Mouse (Mus musculus) retina, adult 2 months (tissue): ENCODE measurements around the gene Cpd.

Source experiments
- DNase-seq: peaks from one replicate; pipeline ENCODE4 v3.0.0-alpha.2; 2012; ENCODE audit warnings: low read depth, low spot score

Gene Cpd

DNA sequence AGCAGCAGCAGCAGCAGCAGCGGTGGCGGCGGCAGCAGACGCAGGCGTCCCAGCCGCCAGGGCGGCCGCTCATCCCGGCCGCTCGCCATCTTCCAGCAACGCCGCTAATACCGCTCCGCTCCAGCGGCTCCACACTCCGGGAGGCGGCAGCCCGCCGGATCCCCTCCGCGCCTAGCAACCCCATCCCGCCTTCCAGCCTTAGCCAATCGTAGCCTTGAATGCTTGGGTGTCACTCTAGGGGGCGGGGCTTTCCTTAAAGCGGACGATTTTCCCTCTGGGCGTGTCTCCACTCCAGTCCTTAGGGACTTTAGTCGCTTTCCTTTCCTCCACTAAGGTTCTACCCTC, at the start of gene Cpd:
TSS of gene Cpd (minus strand) at position 141 of the 345 bp plus-strand sequence.
- peak; percentile 92 for DNase-seq

DNA sequence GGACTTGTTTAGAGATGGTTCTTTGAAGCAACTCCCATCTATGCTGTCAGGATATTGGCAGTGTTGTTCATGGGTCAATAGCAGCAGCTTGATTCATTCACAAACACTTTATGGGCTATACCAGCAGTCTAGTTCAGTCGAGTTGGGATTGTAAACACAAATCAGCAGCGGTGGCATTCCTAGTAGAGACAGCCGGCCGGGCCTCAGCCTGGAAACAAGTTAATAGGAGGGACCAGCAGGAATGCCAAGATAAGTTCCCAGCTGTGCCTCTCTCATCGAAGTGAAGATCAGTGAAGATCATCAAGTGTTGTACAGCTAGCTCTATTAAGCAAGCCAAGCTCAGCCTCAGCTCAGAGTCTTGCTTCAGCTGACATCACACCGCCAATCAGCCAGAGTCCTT, 49.5 kb upstream of the Cpd start:
- no peak for DNase-seq

GRCm38 (mm10) chr11:76894240-76894639, 47.4 kb upstream of the Cpd start:
- peak; percentile 37 for DNase-seq

DNA sequence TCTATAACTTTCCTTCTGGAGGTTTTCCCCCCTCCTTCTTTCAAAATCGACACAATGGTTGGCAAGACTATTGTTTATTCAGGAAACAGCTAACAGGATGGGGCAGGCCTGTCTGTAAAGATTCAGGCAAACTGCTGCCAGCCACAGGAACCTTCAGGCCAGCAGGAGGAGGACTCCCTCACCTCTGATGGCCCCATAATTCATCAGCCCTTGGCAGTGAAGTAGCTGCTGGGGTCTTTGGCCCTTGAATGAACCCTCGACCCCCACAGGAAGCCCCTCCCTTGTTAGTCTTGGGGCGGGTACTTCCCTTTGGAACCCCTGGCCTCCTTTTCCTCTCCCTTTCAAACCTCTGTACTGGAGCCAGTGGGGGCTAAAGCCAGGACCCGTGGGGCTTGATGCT, 46.8 kb upstream of the Cpd start:
- no peak for DNase-seq

GRCm38 (mm10) chr11:76892972-76893371, 46.2 kb upstream of the Cpd start:
- no peak for DNase-seq

DNA sequence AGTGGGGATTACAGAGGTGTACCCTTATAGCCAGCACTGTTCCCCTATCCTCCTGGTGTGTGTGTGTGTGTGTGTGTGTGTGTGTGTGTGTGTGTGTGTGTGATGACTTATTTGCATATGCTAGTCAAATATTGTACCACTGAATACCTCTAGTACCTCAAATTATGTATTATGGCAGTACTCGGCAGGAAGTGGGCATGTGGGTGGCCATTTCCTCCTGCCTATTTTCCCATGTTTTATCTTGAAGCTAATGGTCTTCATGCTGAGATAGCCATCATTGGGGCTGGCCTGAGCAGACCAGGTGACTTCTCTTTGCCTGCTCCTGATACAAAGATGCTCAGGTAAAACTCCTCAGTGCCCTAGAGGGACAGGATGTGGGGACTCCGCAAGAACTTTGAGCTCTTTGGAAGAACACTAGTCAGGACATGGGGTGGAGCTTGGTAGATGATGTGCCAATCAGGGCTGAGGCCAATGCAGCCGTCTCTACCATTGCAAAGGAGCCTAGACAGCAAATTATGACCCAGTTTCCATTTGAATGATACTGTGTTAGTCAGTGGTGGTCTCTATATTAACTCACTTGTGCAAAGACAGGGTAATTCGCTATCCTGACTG, 45.0 kb upstream of the Cpd start:
- no peak for DNase-seq

DNA sequence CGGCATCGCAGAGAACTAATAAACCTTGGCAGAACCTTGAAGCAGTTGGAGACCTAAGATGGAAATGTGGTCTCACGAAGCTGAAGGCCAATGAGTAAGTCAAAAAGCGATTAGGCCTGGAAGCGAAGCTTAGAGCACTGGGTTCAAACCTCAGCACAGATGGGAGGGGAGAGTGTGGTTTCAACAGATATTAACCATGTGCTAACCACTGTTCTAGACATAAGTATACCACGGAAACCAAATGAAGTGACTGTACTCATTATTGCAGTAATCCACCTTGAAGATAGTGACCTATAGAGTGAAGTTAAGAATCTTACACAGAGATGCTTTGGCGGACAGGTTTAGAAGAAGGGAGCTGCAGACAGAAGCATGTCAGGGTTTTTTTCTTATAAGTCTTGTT, 44.4 kb upstream of the Cpd start:
- no peak for DNase-seq

DNA sequence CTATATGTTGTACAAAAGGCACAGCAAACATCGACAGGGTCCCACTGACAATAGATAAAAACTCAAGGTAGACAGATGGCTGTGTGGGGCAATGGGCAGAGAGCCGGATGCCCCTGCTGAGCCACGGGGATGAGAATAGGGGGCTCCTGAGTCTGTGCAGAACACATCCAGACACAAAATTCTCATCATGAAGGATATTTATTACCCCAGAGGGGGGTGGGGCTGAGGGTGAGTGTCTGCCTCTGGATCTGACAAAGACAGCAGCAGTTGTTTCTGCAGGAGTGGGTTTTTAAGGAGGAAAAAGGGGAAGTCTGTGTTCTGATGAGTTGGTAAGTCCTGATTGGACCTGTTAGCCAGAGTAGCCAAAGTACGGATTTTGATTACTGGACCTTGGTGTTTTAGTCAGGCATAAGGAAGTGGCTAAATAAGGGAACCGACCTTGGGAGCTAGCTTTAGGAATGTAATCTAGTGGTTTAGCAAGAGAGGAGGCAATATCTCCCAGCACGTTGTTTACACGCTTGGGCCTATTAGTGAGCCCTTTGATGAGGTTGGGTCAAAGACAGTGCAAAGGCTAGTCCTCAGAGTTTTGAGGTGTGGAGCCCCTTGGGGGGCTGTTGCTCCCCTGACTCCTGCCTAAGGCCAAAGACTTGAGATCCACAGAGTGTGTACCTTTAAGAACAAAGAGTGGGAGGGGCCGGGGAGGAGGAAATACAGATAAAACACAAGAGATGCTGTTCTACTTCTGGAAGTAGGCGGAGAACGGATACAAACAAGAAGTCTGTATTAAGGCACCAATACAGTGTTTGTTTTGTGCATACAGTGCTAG, 42.7 kb upstream of the Cpd start:
- no peak for DNase-seq

GRCm38 (mm10) chr11:76884451-76884850, 37.6 kb upstream of the Cpd start:
- DNase-seq = no peak

GRCm38 (mm10) chr11:76879816-76880215, 33.0 kb upstream of the Cpd start:
- no peak for DNase-seq

DNA sequence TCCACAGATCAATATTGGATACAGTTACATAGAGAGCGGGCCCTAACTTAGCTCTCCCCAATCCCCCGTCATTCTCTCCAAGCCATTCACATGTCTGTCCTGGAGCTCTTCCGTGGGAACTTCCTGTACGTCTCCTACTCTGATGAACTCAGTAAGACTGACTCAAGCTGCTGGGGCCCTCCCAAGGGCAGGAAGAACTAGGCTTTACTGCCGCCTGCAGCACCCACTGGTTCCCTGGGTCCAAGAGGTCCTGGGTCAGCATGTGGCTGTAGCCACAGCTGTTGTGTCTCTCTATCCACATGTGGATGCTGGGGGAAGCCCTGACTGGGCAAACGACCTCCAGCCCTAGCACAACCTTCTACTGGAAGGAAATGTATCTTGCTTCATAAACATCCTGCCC, 27.9 kb upstream of the Cpd start:
- DNase-seq = no peak

DNA sequence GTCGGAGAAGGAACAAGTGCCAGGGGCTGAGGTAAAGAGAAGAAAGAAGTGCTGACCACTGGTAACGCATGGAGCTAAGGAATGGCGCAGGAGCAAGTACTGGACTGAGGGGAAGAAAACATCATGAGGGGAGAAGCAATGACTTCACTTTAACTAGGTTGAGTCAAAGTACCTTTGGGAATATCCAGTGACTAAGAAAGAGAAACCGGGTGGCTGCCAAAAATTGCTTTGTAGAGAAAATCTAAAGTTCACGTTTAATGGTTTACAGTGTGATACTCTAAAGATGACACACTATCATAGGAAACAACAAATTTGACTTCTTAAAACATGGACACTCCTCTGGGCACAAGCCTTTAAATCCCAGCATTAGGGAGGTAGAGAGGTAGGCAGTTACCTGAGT, 27.0 kb upstream of the Cpd start:
- no peak for DNase-seq

DNA sequence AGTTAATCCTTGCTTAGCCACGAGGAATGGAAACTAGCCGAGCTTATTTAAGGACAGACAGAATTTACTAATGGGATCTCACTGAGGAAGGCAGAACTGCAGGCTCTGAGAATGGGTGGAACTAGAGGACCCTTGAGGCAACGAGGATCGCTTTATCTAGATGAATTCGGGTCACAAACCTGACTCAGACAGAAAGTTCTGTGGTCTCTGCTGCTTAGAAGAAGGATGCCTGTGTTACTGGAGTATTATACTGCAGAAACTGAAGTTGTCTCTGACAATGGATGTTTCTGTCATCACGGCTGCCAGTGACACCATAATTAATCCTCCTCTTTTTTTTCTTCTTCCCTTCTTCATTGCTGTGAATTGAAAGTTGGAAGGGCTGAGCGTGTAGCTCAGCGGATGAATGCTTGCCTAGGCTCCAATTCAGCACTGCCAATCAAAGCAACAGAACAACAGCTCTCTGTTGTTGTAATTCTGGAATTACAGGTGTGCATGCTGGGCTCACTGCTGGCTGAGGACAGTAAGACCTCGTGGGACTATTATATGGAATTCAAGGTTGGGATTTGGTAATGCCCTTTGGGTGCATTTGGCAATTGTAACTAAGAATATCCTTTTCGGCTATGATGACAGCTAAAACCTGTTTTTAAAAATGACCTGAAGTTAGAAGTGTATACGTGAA, 25.9 kb upstream of the Cpd start:
- DNase-seq = no peak

GRCm38 (mm10) chr11:76861185-76861584, 14.4 kb upstream of the Cpd start:
- DNase-seq = no peak

DNA sequence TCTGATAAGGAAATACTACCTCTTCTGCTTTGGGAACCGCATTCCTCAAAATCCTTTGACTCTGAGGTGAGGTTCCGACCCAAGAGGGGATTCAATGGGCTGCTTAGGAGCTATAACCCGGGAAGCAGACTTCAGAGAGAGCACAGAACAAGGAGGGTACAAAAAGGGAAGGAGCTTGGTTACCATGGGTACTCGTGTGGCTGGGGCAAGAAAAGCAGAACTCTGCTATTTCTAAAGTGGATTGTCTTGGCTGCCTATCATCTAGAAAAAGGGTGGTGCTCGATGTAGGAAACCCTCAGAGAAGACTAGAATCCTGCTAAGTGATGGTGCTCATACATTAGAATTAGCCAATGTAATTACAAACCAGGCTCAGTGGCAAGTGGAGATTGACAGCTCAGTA, 12.4 kb upstream of the Cpd start:
- no peak for DNase-seq

GRCm38 (mm10) chr11:76858781-76859180, 12.0 kb upstream of the Cpd start:
- DNase-seq = no peak

- no peak for DNase-seq
Observed at GRCm38 (mm10) chr11:76857111-76857510, 10.3 kb upstream of the Cpd start.

GRCm38 (mm10) chr11:76856601-76857000, 9.8 kb upstream of the Cpd start:
- no peak for DNase-seq

GRCm38 (mm10) chr11:76854475-76855341, 7.9 kb upstream of the Cpd start:
- no peak for DNase-seq

DNA sequence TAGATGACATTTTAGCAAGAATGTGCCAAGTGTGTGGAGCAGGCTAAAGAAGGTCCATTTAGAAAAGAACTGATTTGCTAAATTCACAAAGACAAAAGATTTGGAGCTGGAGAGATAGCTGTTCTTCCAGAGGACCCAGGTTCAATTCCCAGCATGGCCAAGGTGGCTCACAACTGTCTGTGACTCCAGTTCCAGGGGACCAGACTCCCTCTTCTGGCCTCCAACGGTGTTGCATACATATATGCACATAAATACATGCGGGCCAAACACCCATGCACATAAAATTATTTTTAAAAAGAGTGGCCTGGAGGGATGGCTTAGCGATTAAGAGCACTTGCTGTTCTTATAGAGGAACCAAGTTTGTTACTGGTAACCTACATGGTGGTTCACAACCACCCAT, 4.7 kb upstream of the Cpd start:
- DNase-seq = no peak

DNA sequence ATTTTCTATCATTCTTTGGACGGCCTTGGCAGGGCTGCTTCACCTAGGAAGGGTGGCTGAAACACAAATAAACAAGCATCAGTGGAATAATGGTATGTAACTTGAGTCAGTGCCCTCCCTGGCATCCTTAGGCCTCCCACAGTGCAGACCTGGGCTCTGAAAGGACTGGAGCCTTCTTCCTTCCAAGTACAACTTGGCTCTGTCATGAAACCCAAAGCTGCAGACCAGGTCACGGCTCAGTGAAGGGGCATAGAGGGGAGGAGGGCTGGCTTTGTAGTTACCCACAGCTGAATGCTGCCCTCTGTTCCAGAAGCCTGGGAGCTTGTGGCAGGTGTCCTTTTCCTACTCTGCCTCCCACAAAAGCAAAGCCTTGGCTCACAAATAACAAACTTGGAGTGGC, 2.8 kb upstream of the Cpd start:
- DNase-seq = no peak

DNA sequence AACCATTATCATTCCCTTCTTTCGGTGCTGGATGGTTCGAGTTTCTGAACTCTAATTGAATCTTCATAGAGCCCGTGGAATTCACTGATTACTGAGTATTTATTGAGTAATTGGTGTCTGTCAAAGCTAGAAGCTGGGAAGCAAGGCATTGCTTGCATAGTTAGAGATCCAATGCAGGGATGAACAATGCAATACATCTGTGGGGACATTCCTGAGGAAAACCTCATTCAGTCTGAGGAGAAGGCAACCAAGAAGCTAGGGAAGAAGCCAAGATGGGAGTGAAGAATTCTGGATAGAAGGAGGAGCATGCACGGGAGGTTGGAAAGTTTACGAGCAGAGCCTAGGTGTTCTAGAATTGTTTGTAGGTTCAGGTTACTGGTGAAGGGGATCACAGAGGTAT, 1.3 kb upstream of the Cpd start:
- no peak for DNase-seq
